Mouse (Mus musculus) intestine, embryonic 14.5 days (tissue): ENCODE data around the gene Gimap8. TPM values are rescaled to one million over a fixed set of nuclear protein-coding genes. Genes with fewer than 3 reads are reported as not detected.

ENCODE experiments used
- ATAC-seq: fragments of 200-750 bp; cut with Nextera tagmentation; replicated peaks from 2 replicates; pipeline ENCODE4 v1.8.0; 2017; ENCODE audit warnings: low read depth, moderate number of reproducible peaks, moderate TSS enrichment, moderate library complexity; ENCODE audit not compliant: low FRiP score, low TSS enrichment
- DNase-seq: peaks from one replicate; pipeline ENCODE4 v3.0.0-alpha.2; 2018; ENCODE audit warnings: low spot score
- H3K27ac ChIP-seq: fragments of 300-500 bp; sonication (generic); 2 replicates; pipeline ENCODE4 v1.5.1; 2014; ENCODE audit warnings: low read depth, mild to moderate bottlenecking, control low read depth
- H3K27me3 ChIP-seq: fragments of 300-500 bp; sonication (generic); replicated peaks from 2 replicates; pipeline ENCODE4 v1.6.1; 2014; ENCODE audit warnings: low read length, control low read depth; ENCODE audit not compliant: control insufficient read depth, insufficient read depth
- H3K36me3 ChIP-seq: fragments of 300-500 bp; sonication (generic); 2 replicates; pipeline ENCODE4 v1.6.1; 2014; ENCODE audit warnings: low read length, control low read depth; ENCODE audit not compliant: control insufficient read depth, insufficient read depth
- H3K4me1 ChIP-seq: fragments of 300-500 bp; sonication (generic); replicated peaks from 2 replicates; pipeline ENCODE4 v1.6.1; 2014; ENCODE audit warnings: low read length, control low read depth, mixed read lengths; ENCODE audit not compliant: control insufficient read depth, insufficient read depth
- H3K4me2 ChIP-seq: fragments of 300-500 bp; sonication (generic); 2 replicates; pipeline ENCODE4 v1.6.1; 2014; ENCODE audit warnings: low read length
- H3K4me3 ChIP-seq: fragments of 300-500 bp; sonication (generic); 2 replicates; pipeline ENCODE4 v1.5.1; 2014; ENCODE audit warnings: low read depth, low read length, control low read depth, mixed read lengths
- H3K9ac ChIP-seq: fragments of 300-500 bp; sonication (generic); 2 replicates; pipeline ENCODE4 v1.6.1; 2014; ENCODE audit warnings: mild to moderate bottlenecking, low read length
- H3K9me3 ChIP-seq: fragments of 300-500 bp; sonication (generic); 2 replicates; pipeline ENCODE4 v1.6.1; 2016; ENCODE audit warnings: low read length, control low read depth; ENCODE audit not compliant: control insufficient read depth
- WGBS: fragments of 180-500 bp; shearing (Covaris S2); extraction: QIAGEN DNeasy Blood & Tissue Kit; methylation state at CpG from one replicate; pipeline ENCODE4 v1.1.7; 2014; 5-methylcytosine and 5-hydroxymethylcytosine counted together
- polyA plus RNA-seq: library from polyadenylated mRNA; unstranded; fragments of >200 nt; fragmentation: Nextera tagmentation; extraction: Ambion mirVana; gene quantifications from 2 replicates; pipeline ENCODE4 v1.2.1, GENCODE M21; 2014

The Gimap8 gene
- polyA plus RNA-seq, 1 experiment from 2014 or later: 0.77 TPM

- ATAC-seq: 0 out of 2 replicates have a peak, but pooled peaks have one; percentile 20
- H3K9me3 ChIP-seq: no peaks in the 10 kb centered on the region
- no peak overlapping the region for H3K4me2 ChIP-seq
- 22% methylated on average over 4 of the region's 4 CpGs for WGBS
- H3K4me1 ChIP-seq: 0 out of 2 replicates have a peak, but pooled peaks cover 3% of the 10 kb centered on the region
- H3K9ac ChIP-seq: no peak overlapping the region
- H3K36me3 ChIP-seq: no peaks in the 10 kb centered on the region
- H3K4me3 ChIP-seq: no peak overlapping the region
- H3K27me3 ChIP-seq: no peaks in the 10 kb centered on the region
- DNase-seq: no peak
- H3K27ac ChIP-seq: no peak overlapping the region
Measured at GRCm38 (mm10) chr6:48642764-48643292, 4.2 kb upstream of the Gimap8 start.

GRCm38 (mm10) chr6:48645660-48646308, 1.2 kb upstream of the Gimap8 start:
- Histone ChIP-seq H3K27me3 (no peaks in the 10 kb centered on the region), H3K36me3 (no peaks in the 10 kb centered on the region), H3K27ac (no peak overlapping the region), H3K9ac (no peak overlapping the region), H3K4me2 (no peak overlapping the region), H3K4me3 (no peak overlapping the region), H3K9me3 (no peaks in the 10 kb centered on the region), H3K4me1 (0 out of 2 replicates have a peak, but pooled peaks cover 3% of the 10 kb centered on the region)
- DNase-seq: peak; percentile 79
- no peak for ATAC-seq
- WGBS: 11% methylated on average over 12 of the region's 12 CpGs

GRCm38 (mm10) chr6:48646309-48646690, 734 bp upstream of the Gimap8 start:
- Histone ChIP-seq H3K4me3 (no peak overlapping the region), H3K4me2 (no peak overlapping the region), H3K36me3 (no peaks in the 10 kb centered on the region), H3K27me3 (no peaks in the 10 kb centered on the region), H3K9ac (no peak overlapping the region), H3K27ac (no peak overlapping the region), H3K4me1 (0 out of 2 replicates have a peak, but pooled peaks cover 3% of the 10 kb centered on the region), H3K9me3 (no peaks in the 10 kb centered on the region)
- WGBS: 82% methylated on average over 4 of the region's 4 CpGs
- DNase-seq: peak; percentile 28
- no peak for ATAC-seq

GRCm38 (mm10) chr6:48647611-48648010, 577 bp downstream of the Gimap8 start:
- Histone ChIP-seq H3K27ac (no peak overlapping the region), H3K27me3 (no peaks in the 10 kb centered on the region), H3K4me2 (no peak overlapping the region), H3K4me3 (no peak overlapping the region), H3K9me3 (no peaks in the 10 kb centered on the region), H3K36me3 (no peaks in the 10 kb centered on the region), H3K9ac (no peak overlapping the region), H3K4me1 (0 out of 2 replicates have a peak, but pooled peaks cover 3% of the 10 kb centered on the region)
- 87% methylated on average over 2 of the region's 2 CpGs for WGBS
- DNase-seq (no peak), ATAC-seq (no peak)

DNA sequence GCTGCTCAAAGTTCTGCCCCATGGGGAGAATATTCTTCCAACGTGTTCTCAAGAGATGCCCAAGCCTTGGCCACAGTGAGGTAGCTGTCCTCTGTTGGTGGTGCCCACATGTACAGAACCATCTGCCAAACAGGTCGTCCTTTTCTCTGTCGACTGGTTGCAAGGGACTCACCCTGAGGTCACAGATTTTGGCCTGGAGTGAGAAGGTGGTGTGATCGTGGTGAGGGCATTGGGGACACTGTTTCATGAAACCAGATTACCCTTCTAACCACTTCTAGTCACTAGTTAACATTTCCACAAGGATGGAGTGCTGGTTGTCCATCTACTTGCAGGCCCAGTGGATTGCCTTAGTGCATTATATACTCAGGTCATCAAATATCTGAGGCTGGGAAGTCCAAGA, 1.7 kb downstream of the Gimap8 start:
- DNase-seq: no peak

DNA sequence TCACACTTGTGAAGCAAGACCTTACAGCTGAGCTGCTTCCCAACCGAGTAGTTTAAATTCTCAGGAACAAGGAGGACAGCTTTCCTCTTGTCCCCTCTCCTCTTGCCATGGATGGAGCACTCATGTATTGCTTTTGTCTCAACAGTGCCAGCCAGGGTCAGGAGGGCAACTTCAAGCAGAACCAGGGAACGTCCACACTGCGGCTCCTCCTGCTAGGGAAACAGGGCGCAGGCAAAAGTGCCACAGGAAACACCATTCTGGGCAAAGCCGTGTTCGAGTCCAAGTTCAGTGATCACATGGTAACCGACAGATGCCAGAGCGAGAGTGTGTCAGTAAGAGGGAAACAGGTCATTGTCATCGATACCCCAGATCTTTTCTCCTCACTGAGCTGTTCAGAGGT, 3.0 kb downstream of the Gimap8 start:
- no peaks in the 10 kb centered on the region for H3K27me3 ChIP-seq
- no peak for ATAC-seq
- H3K4me3 ChIP-seq: no peak overlapping the region
- no peak overlapping the region for H3K9ac ChIP-seq
- H3K27ac ChIP-seq: no peak overlapping the region
- H3K9me3 ChIP-seq: no peaks in the 10 kb centered on the region
- DNase-seq: no peak
- no peak overlapping the region for H3K4me2 ChIP-seq
- WGBS: 86% methylated on average over 9 of the region's 9 CpGs
- H3K36me3 ChIP-seq: no peaks in the 10 kb centered on the region
- H3K4me1 ChIP-seq: 0 out of 2 replicates have a peak, but pooled peaks cover 3% of the 10 kb centered on the region

More for the DNA sequence above, 1.7 kb downstream of the Gimap8 start:
- H3K4me3 ChIP-seq: no peak overlapping the region
- no peak overlapping the region for H3K9ac ChIP-seq
- 88% methylated on average over 4 of the region's 4 CpGs for WGBS
- H3K36me3 ChIP-seq: no peaks in the 10 kb centered on the region
- H3K27ac ChIP-seq: no peak overlapping the region
- H3K27me3 ChIP-seq: no peaks in the 10 kb centered on the region
- ATAC-seq: no peak
- no peaks in the 10 kb centered on the region for H3K9me3 ChIP-seq
- 0 out of 2 replicates have a peak, but pooled peaks cover 3% of the 10 kb centered on the region for H3K4me1 ChIP-seq
- no peak overlapping the region for H3K4me2 ChIP-seq

DNA sequence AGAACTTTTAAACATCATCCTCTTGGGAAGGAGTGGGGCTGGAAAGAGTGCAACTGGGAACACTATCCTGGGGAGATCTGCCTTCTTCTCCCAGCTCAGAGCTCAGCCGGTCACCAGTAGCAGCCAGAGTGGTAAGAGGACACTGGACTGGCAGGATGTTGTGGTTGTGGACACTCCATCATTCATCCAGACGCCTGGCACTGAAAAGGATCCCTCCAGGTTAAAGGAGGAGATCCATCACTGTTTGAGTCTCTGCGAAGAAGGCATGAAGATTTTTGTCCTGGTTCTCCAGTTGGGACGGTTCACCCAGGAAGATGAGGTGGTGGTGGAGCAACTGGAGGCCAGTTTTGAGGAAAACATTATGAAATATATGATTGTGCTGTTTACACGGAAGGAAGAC, 11.7 kb downstream of the Gimap8 start:
- H3K4me3 ChIP-seq: no peak overlapping the region
- no peak overlapping the region for H3K9ac ChIP-seq
- DNase-seq: no peak
- H3K36me3 ChIP-seq: no peaks in the 10 kb centered on the region
- H3K4me1 ChIP-seq: no peaks in the 10 kb centered on the region
- H3K4me2 ChIP-seq: no peak overlapping the region
- H3K27me3 ChIP-seq: no peaks in the 10 kb centered on the region
- H3K9me3 ChIP-seq: no peaks in the 10 kb centered on the region
- 65% methylated on average over 5 of the region's 5 CpGs for WGBS
- H3K27ac ChIP-seq: no peak overlapping the region
- no peak for ATAC-seq

GRCm38 (mm10) chr6:48664750-48665149, 17.7 kb downstream of the Gimap8 start:
- WGBS: 81% methylated on average over 4 of the region's 4 CpGs
- DNase-seq (no peak), ATAC-seq (no peak)
- no peak overlapping the region for H3K27ac ChIP-seq
- H3K27me3 ChIP-seq: no peaks in the 10 kb centered on the region
- H3K4me1 ChIP-seq: no peaks in the 10 kb centered on the region
- H3K4me2 ChIP-seq: no peak overlapping the region
- no peaks in the 10 kb centered on the region for H3K9me3 ChIP-seq
- no peak overlapping the region for H3K4me3 ChIP-seq
- no peaks in the 10 kb centered on the region for H3K36me3 ChIP-seq
- no peak overlapping the region for H3K9ac ChIP-seq

DNA sequence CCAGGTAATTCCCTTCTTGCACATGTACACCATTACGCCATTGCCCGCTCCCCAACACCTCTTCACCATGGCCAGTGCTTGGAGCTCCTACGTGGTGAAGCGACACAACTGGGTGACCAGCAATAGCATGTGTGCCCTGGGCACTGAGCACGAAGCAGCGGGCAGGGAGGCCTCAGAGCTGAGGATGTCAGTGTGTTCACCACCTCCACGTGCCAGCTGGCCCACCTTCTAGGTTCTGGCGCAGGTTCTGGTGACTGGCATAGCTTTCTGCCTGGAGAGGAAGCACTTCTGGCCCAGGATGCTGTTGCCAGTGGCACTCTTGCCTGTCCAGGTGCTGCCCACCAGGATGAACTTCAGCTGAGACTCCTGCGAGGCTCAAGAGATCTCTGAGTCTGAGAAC, 18.4 kb downstream of the Gimap8 start:
- Histone ChIP-seq H3K4me1 (no peaks in the 10 kb centered on the region), H3K9me3 (no peaks in the 10 kb centered on the region), H3K4me3 (no peak overlapping the region), H3K4me2 (no peak overlapping the region), H3K36me3 (no peaks in the 10 kb centered on the region), H3K27ac (peak overlapping the region; percentile 59), H3K27me3 (no peaks in the 10 kb centered on the region), H3K9ac (no peak overlapping the region)
- no peak for DNase-seq
- 98% methylated on average over 9 of the region's 9 CpGs for WGBS
- no peak for ATAC-seq
